Mouse (Mus musculus) right cerebral cortex, postnatal 25 days (tissue): ENCODE measurements at regions not wholly inside any gene's neighbourhood (a gene's known extent, or its start where the extent isn't known, plus 50 kb on each side); places are given as distances from the start of the nearest gene placed in this dataset.
"Not testable (repeated sequence)": the region's sequence is repeated elsewhere in the genome, so short reads cannot be mapped to it uniquely, and the experiment has no call there.

Experiments
- DNase-seq: peaks from one replicate; pipeline ENCODE4 v3.0.0; 2022

DNA sequence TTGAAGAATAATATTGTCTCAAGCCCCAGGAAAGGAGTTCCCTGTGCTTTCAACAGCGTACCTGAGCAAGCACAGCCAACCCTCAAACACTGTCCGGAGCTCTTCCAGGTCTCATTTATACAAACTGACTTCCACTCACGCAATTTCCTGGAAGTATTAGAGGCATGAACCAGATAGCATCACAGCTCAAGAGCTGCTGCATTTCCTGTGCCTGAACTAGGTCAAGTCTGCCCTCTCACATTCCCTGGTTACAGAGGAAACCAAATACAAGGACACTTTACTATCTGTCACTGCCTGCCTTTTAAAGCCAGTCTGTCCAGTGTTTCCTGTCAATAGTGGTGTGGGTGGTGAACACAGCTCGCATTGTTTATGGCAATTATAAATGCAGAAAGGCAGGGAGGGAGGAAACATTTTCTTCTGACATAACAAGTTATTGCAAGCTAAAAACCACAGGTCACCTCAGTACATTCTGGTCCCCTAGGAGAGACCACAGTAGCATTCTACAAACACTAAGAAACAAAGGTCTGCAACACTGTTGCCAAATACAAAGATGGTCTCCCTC, 120.3 kb upstream of the Intu start:
- no peak for DNase-seq

GRCm38 (mm10) chr3:40425183-40425844, 105.8 kb upstream of the Intu start:
- not testable (repeated sequence) for DNase-seq

DNA sequence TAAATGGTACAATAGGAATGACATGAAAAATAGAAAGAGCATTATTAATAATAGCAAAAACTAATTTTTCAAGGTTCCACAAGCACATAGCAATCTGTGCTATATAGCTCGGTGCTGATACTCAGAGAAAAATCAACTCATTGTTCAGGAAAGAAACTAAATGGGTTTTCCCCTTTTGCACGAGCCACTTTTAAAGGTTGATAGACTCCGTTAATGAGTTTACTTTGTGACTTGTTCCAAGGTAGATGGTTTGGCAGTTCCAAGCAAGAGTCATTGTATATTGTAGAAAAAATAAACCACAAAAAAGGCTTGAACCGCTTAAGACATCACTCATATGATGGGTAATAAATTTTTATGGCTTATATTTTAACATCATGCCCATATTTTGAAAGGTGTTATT, 105.0 kb upstream of the Intu start:
- DNase-seq, result no peak

GRCm38 (mm10) chr3:40428021-40428420, 103.1 kb upstream of the Intu start:
- no peak for DNase-seq

DNA sequence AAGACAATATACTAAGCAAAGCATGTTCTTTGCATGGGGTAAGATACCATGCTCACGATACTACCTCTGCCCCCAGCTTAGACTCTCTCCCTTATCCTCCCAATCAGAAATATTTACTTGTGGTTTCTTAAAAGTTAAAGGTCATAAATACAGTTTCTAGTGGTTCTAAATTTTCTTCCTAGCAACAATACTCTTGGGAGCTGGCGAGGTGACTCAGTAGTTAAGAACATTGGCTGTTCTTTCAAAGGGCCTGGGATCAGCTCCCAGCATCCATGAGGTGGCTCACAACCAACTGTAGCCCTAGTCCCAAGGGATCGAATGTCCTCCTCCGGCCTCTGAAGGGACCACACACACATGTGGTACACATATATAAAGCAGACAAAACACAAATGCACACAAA, 92.8 kb upstream of the Intu start:
- DNase-seq, result no peak

- DNase-seq, result no peak
Measured at GRCm38 (mm10) chr3:40441092-40442036, 89.7 kb upstream of the Intu start.

GRCm38 (mm10) chr3:40443788-40444595, 87.1 kb upstream of the Intu start:
- peak; percentile 63 for DNase-seq

GRCm38 (mm10) chr3:40452958-40453357, 78.1 kb upstream of the Intu start:
- no peak for DNase-seq

GRCm38 (mm10) chr3:40453552-40453951, 77.5 kb upstream of the Intu start:
- DNase-seq, result no peak

DNA sequence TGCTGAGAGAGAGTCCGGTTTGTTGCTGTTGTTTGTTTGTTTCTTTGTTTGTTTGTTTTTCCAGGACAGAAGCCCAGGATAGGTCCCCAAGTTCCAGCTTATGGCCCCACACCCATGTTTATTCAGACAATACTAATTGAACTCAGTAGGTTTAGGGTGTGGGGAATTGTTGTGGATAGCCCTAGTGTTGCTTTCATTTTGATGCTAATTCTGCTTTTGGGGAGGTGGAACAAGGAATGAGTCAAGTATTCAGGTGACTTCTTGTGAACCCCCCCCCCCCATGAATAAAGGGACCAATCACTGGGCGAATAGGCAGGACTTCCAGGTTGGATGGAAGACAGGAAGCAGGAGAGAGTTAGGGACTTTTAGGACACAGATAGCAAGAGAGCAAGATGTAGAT, 75.0 kb upstream of the Intu start:
- no peak for DNase-seq

- no peak for DNase-seq
Measured at GRCm38 (mm10) chr3:40458490-40458889, 72.6 kb upstream of the Intu start.

- DNase-seq, result no peak
Measured at GRCm38 (mm10) chr3:40463446-40463845, 67.6 kb upstream of the Intu start.

GRCm38 (mm10) chr3:40470101-40470500, 61.0 kb upstream of the Intu start:
- no peak for DNase-seq

DNA sequence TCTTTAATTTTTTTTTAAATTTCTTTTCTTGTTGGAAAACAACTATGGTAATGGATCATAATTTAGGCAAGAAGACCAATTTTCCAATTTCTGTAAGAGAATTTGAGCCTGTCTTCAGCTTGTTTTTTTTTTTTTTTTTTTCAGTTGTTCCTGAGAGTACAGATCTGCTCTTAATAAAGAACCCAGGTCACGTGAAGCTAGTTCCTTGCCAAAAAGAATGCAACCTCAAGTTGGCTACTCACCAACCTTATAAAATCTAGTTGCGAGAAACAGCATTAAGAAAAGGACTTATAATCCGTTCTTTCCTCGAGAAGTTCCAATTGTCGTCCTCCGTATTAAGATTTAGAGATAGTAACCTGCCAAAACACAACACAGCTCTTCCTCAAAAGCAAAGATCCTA, 58.3 kb upstream of the Intu start:
- DNase-seq, result no peak

DNA sequence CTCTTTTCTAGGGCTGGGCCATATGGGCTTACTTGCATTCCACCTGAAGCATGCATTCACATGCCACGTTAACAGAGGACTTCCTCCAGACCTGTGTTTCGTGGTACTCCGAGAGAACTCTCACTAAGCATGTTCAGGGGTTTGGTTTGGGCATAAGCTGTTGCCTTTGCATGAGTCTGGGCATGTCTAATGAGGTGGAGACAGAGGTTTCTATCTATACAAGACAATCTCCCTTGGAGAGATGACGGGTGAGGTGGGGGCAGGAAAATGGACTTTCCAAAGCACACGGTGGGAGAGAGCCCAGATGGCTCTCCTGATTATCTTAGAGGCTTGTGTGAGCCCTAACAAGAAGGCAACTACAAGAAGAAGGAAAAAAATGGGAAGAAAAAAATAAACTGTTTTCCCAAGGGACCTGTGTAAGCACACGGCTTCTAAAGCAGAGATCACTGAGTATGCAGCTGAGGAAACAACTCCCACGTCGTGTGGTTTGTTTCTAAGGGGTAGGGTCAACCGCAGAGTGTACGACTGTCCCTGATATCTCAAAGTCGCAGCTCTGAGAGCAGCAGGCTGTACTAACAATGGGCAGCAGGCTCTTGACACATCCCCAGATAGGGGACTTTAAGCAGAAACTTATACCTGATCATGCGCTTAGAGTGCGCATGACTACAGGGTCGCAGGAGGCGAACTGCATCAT, 50.7 kb upstream of the Intu start:
- DNase-seq, result no peak
